Mouse (Mus musculus) R1 (cell line): ENCODE results near the gene Cbln1.

Experiments used
- DNase-seq: peaks from one replicate; pipeline ENCODE4 v3.0.0-alpha.2; 2018; ENCODE audit warnings: low read depth, low spot score

Cbln1 gene

GRCm38 (mm10) chr8:87472271-87473236 is at the start of gene Cbln1:
TSS of gene Cbln1 (minus strand) at chr8:87472609.
- DNase-seq: peak; percentile 93

GRCm38 (mm10) chr8:87517132-87517531 is 44.7 kb upstream of the Cbln1 start:
- no peak for DNase-seq

DNA sequence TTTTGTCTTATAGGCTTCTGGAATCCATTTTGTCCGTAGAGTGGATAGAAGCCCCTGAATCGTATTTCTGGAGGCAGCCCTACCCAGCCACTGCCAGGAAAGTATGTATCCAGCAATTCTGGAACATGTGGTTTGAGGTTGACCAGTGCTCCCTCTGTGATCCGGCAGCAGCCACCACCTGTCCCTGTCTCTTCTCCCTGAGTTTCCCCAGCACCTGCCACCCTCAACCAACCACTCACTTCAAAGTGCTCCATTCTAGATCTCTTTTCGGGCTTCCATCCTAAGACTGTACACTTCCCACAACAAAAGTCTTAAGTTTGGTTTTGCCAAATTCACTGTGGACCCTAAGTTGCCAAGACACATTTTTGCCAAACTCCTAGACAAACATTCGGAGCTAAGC is 41.4 kb upstream of the Cbln1 start:
- no peak for DNase-seq

- DNase-seq: no peak
These were observed 40.9 kb upstream of the Cbln1 start for GRCm38 (mm10) chr8:87513350-87513749.

- no peak for DNase-seq
These were observed 40.2 kb upstream of the Cbln1 start for GRCm38 (mm10) chr8:87512636-87513035.

GRCm38 (mm10) chr8:87507046-87507445 is 34.6 kb upstream of the Cbln1 start:
- no peak for DNase-seq

DNA sequence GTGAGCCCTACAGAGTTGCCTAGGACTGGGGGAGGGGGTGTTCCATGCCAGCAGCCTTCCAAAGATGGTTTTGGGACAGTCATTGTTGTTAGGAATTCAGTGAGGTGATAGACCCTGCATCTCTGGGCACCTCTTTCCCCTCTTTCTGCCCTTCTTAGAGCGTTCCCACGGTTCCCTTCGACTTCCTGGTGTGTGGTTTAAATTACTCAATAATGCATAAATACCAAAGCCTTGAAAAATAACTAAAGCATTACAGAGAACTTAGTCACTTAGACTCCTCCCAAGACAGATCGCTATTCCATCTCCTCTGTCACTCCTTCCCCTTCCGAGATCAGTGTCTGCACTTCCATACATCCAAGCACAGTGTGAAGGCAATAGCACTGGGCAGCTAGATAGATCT is 32.0 kb upstream of the Cbln1 start:
- DNase-seq: no peak

GRCm38 (mm10) chr8:87502684-87503083 is 30.3 kb upstream of the Cbln1 start:
- DNase-seq: no peak

DNA sequence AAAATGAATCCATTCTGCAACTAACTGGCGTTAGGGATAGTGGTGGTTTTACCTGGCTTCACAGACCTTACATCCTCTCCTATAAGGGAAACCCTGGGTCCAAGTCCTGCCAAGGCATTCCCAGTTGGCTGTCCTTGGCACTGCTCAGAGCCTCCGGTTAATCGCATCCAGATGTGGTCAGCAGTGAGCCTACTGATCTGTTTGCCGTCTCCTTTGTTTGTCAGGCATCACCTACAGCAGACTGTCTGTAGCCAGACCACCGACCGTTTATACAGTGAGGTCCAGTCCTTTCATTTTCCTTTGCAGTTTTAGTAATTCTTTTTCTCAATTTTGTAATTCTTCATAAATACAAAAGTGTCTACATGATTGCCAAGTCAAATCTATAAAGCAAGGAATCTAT is 25.2 kb upstream of the Cbln1 start:
- DNase-seq: no peak

- no peak for DNase-seq
These were observed 24.1 kb upstream of the Cbln1 start for GRCm38 (mm10) chr8:87496511-87496910.

GRCm38 (mm10) chr8:87494862-87495261 is 22.5 kb upstream of the Cbln1 start:
- no peak for DNase-seq

GRCm38 (mm10) chr8:87489841-87490415 is 17.5 kb upstream of the Cbln1 start:
- no peak for DNase-seq

GRCm38 (mm10) chr8:87481396-87481795 is 9.0 kb upstream of the Cbln1 start:
- no peak for DNase-seq

GRCm38 (mm10) chr8:87478221-87478620 is 5.8 kb upstream of the Cbln1 start:
- DNase-seq: no peak

DNA sequence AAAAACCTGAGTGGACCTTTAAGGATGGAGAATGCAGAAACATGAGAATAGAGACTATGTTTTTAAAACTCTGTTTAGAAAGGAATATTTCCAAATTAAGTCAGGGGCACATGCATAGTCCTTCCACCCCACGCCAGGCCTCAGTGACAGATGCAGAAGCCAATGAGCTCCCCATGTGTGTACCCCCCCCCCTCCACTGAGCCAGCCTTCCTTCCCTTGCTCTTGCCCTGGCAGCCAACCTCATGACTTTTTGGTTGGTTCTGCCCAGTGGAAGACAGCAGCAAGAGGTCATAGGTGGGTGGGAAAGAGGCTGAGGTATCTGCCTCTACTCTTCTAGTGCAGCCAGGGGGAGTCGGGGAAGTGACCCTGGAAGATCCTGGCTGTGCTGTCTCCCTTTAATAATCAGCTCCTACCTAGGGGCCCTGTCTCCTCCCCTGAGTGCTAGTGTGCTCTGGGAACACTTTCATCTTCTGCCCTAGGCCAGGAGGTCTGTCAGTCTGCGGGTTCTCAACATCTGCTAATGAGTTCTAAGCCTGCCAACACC is 4.8 kb upstream of the Cbln1 start:
- no peak for DNase-seq

GRCm38 (mm10) chr8:87475551-87475950 is 3.1 kb upstream of the Cbln1 start:
- no peak for DNase-seq

DNA sequence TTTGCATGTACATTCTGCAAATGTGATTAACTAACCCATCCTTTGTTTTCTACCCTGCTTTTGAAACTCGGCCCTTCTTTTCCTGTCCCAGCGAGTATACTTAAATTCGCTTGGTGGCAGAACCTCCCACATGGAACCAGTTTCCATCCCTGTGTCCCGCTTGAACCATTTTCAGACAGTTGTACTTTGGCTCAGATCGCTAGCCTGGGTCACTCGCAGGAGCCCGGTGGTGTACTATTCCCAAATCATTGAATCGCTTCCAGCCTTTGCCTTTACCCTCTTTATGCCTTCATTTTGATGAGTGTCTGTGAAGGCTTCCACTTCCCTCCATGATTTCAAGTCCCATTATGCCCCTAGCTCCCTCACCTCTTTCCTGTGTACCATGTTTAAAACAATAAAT is 2.0 kb upstream of the Cbln1 start:
- DNase-seq: no peak

- no peak for DNase-seq
These were observed 1.5 kb upstream of the Cbln1 start for GRCm38 (mm10) chr8:87473940-87474339.

- DNase-seq: peak; percentile 60
These were observed 905 bp upstream of the Cbln1 start for GRCm38 (mm10) chr8:87473314-87473713.

DNA sequence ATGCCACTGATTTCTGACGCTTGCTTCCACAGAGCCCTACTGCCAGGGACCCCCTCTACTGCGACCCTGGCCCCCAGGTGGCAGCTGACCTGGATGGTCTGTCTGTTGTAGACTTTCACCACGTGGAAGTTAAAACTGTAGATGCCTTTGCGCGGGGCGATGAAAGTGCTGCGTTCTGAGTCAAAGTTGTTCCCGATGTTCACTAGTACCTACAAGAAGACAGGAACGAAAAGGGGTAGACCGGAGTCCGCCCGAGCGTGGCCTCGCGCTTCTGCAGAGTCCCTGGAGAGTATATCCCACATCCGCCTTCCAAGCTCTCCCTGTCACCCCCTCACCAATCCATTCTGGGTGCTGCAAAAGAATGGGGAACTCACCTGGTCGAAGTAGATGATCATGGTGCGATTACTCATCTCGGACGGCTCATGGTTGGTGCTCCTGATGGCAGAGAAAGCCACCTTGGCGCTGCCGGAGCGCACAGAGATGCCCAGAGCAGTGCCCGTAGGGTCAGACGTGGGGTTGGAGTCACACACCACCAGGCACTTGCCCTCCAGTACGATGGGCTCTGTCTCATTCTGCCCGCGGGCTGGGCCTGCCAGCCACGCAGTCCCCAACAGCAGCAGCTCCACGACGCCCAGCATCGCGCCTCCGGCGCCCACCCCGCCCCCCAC is 672 bp downstream of the Cbln1 start:
- peak; percentile 27 for DNase-seq

GRCm38 (mm10) chr8:87470834-87471602 is 1.4 kb downstream of the Cbln1 start:
- peak; percentile 18 for DNase-seq
